Mouse (Mus musculus) spleen, adult 2 months (tissue): ENCODE data around the gene Nptx1. TPM values are rescaled to one million over a fixed set of nuclear protein-coding genes. Genes with fewer than 3 reads are reported as not detected.

Source experiments
- DNase-seq, 2 experiments: peaks; one replicate each; pipeline versions ENCODE4 v3.0.0 to v3.0.0-alpha.2; 2012 to 2021; ENCODE audit warnings: low spot score in 2 of 2, low read depth in 1 of 2
- H3K27ac ChIP-seq: fragments of 200-500 bp; 2 replicates; pipeline ENCODE4 v1.5.1; 2012; ENCODE audit warnings: low read length, inconsistent platforms; ENCODE audit not compliant: insufficient read depth
- H3K27me3 ChIP-seq: fragments of 200-500 bp; 2 replicates; pipeline ENCODE4 v1.6.1; 2012; ENCODE audit warnings: mild to moderate bottlenecking, moderate library complexity, low read length, inconsistent platforms; ENCODE audit not compliant: control insufficient read depth, insufficient read depth
- H3K36me3 ChIP-seq: fragments of 200-500 bp; 2 replicates; pipeline ENCODE4 v1.6.1; 2012; ENCODE audit warnings: mild to moderate bottlenecking, low read length, inconsistent platforms; ENCODE audit not compliant: control insufficient read depth, insufficient read depth
- H3K4me1 ChIP-seq: fragments of 200-500 bp; 2 replicates; pipeline ENCODE4 v1.6.1; 2011; ENCODE audit warnings: inconsistent platforms; ENCODE audit not compliant: control insufficient read depth, insufficient read depth, insufficient read length
- H3K4me3 ChIP-seq: fragments of 200-500 bp; 2 replicates; pipeline ENCODE4 v1.5.1; 2011; ENCODE audit warnings: mild to moderate bottlenecking, inconsistent platforms; ENCODE audit not compliant: insufficient read depth, insufficient read length; ENCODE audit errors: extremely low read depth
- CTCF ChIP-seq: fragments of 200-500 bp; IDR thresholded peaks from 2 replicates; pipeline ENCODE4 v1.5.1; 2011; ENCODE audit warnings: mild to moderate bottlenecking, inconsistent platforms; ENCODE audit not compliant: insufficient read depth, insufficient read length, insufficient replicate concordance; ENCODE audit errors: extremely low read depth
- POLR2A ChIP-seq: fragments of 200-500 bp; IDR thresholded peaks from 2 replicates; pipeline ENCODE4 v1.6.1; 2011; ENCODE audit warnings: low read depth, low read length, inconsistent platforms
- WGBS: fragments of 180-500 bp; shearing (Covaris S2); methylation state at CpG from one replicate; pipeline ENCODE4 v1.1.7; 2018; 5-methylcytosine and 5-hydroxymethylcytosine counted together
- polyA plus RNA-seq: library from polyadenylated mRNA; depleted of rRNA; stranded (reverse); fragments of >200 nt; gene quantifications from 2 replicates; pipeline ENCODE4 v1.2.3, GENCODE M21; 2012

The Nptx1 gene
- polyA plus RNA-seq, 1 experiment: 0.02 TPM

DNA sequence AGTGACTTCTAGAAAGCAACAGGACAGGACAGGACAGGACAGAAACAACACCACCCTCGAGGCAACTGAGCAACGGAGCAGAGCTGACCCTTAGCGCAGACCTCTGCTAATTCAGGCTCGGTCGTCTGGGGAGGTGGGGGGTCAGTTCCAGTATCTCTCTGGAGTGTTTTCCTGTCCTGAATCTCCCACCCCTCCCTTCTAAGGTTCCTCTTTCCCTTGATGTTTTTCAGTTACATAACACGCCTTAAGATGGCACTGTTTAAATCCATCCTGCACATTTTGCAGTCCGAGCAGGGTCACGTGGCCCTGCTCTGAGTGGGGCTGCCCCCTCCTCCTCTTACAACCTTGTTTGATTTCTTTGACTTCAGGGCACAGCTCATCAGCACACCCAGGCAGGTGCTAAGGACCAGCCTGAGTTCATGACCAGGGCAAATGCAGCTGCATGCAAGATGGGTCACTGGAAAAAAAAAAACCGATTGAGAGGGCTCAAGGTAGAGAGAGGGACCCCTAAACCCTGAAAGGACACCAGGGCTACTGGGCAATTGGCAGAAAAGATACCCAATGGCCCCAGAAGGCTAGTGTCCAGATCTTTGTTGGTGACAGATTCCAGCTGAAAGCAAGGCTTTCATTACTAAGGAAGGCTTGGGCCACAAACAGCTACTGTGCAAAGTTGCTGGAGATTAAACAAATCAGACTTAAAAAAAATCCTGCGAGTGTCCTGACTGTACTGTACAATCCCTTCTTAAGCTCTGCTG lies 1.6 kb downstream of the Nptx1 start:
- no peak overlapping the region for H3K27ac ChIP-seq
- H3K36me3 ChIP-seq: no peaks in the 10 kb centered on the region
- H3K4me1 ChIP-seq: peaks cover 22% of the 10 kb centered on the region
- peaks cover 31% of the 10 kb centered on the region for H3K27me3 ChIP-seq
- H3K4me3 ChIP-seq: no peak overlapping the region
- WGBS: 9% methylated on average over 10 of the region's 10 CpGs
- no peak for DNase-seq
- TF ChIP-seq CTCF: no peak
- no peak for TF ChIP-seq POLR2A

DNA sequence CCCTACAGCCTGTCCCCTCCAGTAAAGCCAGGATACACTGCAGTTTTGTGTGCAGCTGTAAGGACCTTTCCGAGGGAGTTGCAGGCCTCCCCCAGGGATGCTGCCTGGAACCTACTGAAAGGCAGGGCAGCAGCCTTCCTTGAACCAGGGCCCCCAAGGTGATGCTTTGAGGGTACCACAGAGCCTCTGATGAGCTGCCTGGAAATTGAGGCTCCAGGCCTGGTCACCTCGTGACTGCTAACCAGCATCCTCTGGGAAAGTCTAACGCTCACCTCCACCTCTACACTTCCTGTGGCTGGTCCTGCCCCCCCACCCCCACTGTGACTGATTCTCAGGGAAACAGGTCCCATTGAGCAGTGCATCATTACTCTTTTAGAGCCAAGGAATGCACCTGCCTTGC lies 2.3 kb downstream of the Nptx1 start:
- Histone ChIP-seq H3K27ac (no peak overlapping the region), H3K4me1 (peaks cover 22% of the 10 kb centered on the region), H3K27me3 (peaks cover 31% of the 10 kb centered on the region), H3K4me3 (no peak overlapping the region), H3K36me3 (no peaks in the 10 kb centered on the region)
- 41% methylated on average over 3 of the region's 3 CpGs for WGBS
- DNase-seq: no peak
- TF ChIP-seq CTCF (no peak), POLR2A (no peak)

- Histone ChIP-seq H3K4me1 (peaks cover 21% of the 10 kb centered on the region), H3K27me3 (peaks cover 30% of the 10 kb centered on the region)
Measured at GRCm38 (mm10) chr11:119544518-119545105, 2.9 kb downstream of the Nptx1 start.

GRCm38 (mm10) chr11:119543816-119544517 lies 3.6 kb downstream of the Nptx1 start:
- Histone ChIP-seq H3K4me3 (no peak overlapping the region), H3K27ac (no peak overlapping the region), H3K36me3 (no peaks in the 10 kb centered on the region), H3K4me1 (peaks cover 17% of the 10 kb centered on the region), H3K27me3 (peaks cover 25% of the 10 kb centered on the region)
- no peak for TF ChIP-seq POLR2A
- no peak for TF ChIP-seq CTCF
- WGBS: 71% methylated on average over 16 of the region's 16 CpGs
- no peak for DNase-seq

More at GRCm38 (mm10) chr11:119544518-119545105, 2.9 kb downstream of the Nptx1 start:
- Histone ChIP-seq H3K36me3 (no peaks in the 10 kb centered on the region), H3K27ac (no peak overlapping the region), H3K4me3 (no peak overlapping the region)
- DNase-seq: no peak
- TF ChIP-seq POLR2A (no peak), CTCF (no peak)
- WGBS: 85% methylated on average over 15 of the region's 15 CpGs

GRCm38 (mm10) chr11:119542886-119543285 lies 4.7 kb downstream of the Nptx1 start:
- 70% methylated on average over 5 of the region's 5 CpGs for WGBS
- H3K27ac ChIP-seq: no peak overlapping the region
- peaks cover 15% of the 10 kb centered on the region for H3K4me1 ChIP-seq
- peaks cover 15% of the 10 kb centered on the region for H3K27me3 ChIP-seq
- H3K4me3 ChIP-seq: no peak overlapping the region
- no peak for DNase-seq
- H3K36me3 ChIP-seq: no peaks in the 10 kb centered on the region
- TF ChIP-seq CTCF: no peak
- no peak for TF ChIP-seq POLR2A

DNA sequence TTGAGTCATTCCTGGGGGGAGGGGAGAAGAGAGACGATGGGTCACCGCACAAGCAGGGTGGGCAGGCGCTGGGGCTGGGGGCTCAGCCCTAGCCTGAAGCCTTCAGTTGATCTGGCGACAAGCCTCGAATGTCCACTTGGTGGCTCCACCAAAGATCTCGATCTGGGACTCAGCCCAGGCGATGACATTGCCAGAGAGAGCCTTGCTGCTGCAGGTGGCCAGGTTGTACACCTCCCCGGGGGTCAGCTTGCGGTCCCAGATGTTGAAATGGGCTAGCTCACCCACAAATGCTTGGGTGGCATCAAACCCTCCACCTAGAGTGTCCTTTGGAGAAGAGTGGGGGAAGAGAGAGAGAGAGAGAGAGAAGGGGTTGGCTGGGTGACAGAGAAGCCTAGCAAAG lies 5.2 kb downstream of the Nptx1 start:
- H3K27me3 ChIP-seq: peaks cover 10% of the 10 kb centered on the region
- WGBS: 46% methylated on average over 9 of the region's 9 CpGs

GRCm38 (mm10) chr11:119541082-119541481 lies 6.5 kb downstream of the Nptx1 start:
- 0 out of 2 replicates have a peak, but pooled peaks cover 1% of the 10 kb centered on the region for H3K27me3 ChIP-seq
- WGBS: 74% methylated on average over 9 of the region's 9 CpGs
- no peak for TF ChIP-seq POLR2A
- TF ChIP-seq CTCF: no peak

More for the DNA sequence above, 5.2 kb downstream of the Nptx1 start:
- H3K36me3 ChIP-seq: no peaks in the 10 kb centered on the region
- peaks cover 10% of the 10 kb centered on the region; the same call in 1 of the 2 replicates for H3K4me1 ChIP-seq
- no peak overlapping the region for H3K4me3 ChIP-seq
- no peak for TF ChIP-seq POLR2A
- H3K27ac ChIP-seq: no peak overlapping the region
- DNase-seq: no peak

More at GRCm38 (mm10) chr11:119541082-119541481, 6.5 kb downstream of the Nptx1 start:
- Histone ChIP-seq H3K4me3 (no peak overlapping the region), H3K4me1 (no peaks in the 10 kb centered on the region), H3K36me3 (no peaks in the 10 kb centered on the region), H3K27ac (no peak overlapping the region)
- no peak for DNase-seq
